Mouse (Mus musculus): ENCODE data around the gene Gtdc1. TPM values are rescaled to one million over a fixed set of nuclear protein-coding genes. Genes with fewer than 3 reads are reported as not detected.

Gene Gtdc1
- polyA plus RNA-seq, 1 experiment from 2014 or later: 8.5 TPM

DNA sequence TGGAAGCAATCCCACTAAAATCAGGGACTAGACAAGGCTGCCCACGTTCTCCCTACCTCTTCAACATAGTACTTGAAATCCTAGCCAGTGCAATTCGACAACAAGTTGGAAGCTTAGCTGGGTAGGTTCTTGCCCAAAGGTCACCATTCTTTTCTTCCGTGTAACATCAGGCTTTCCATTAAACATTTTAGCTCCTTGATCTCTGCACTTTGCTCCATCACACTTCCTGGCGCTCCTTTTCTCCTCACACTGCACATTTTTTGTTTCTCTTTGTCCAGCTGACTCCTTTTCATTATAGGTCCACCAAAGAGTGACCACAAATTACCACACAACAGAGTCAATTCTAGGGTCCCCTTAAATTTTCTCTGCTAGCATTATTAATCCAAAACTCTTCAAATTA is 144.7 kb downstream of the Gtdc1 start:
- Histone ChIP-seq H3K27me3 (ENCODE audit: insufficient read depth, low read length) (no peaks in the 10 kb centered on the region), H3K9me3 (ENCODE audit: low read length) (no peaks in the 10 kb centered on the region), H3K4me2 (ENCODE audit: low read depth, low read length) (no peak overlapping the region), H3K4me3 (ENCODE audit: low read depth, low read length) (no peak overlapping the region), H3K9ac (replicated peaks) (no peak overlapping the region), H3K36me3 (replicated peaks; ENCODE audit: insufficient read depth, low read length) (no peaks in the 10 kb centered on the region), H3K27ac (ENCODE audit: low read depth) (no peak overlapping the region), H3K4me1 (ENCODE audit: insufficient read depth) (no peaks in the 10 kb centered on the region)
- ATAC-seq (no peak), DNase-seq (no peak)
- WGBS (ENCODE audit: insufficient replicate concordance): 83% methylated on average over 4 of the region's 4 CpGs
- TF ChIP-seq CTCF (IDR thresholded peaks at IDR 0.05; ENCODE audit: low read depth) (no peak), EP300 (IDR thresholded peaks at IDR 0.05; ENCODE audit: low read depth) (no peak)

- H3K4me3 ChIP-seq (ENCODE audit: low read depth, low read length): no peak overlapping the region
- no peak overlapping the region for H3K27ac ChIP-seq (ENCODE audit: low read depth)
- no peaks in the 10 kb centered on the region for H3K36me3 ChIP-seq (replicated peaks; ENCODE audit: insufficient read depth, low read length)
- no peak overlapping the region for H3K4me2 ChIP-seq (ENCODE audit: low read depth, low read length)
- no peak overlapping the region for H3K9ac ChIP-seq (replicated peaks)
- no peak for TF ChIP-seq CTCF (IDR thresholded peaks at IDR 0.05; ENCODE audit: low read depth)
- no peak for TF ChIP-seq EP300 (IDR thresholded peaks at IDR 0.05; ENCODE audit: low read depth)
- no peaks in the 10 kb centered on the region for H3K27me3 ChIP-seq (ENCODE audit: insufficient read depth, low read length)
- no peaks in the 10 kb centered on the region for H3K9me3 ChIP-seq (ENCODE audit: low read length)
- ATAC-seq: no peak
- no peaks in the 10 kb centered on the region for H3K4me1 ChIP-seq (ENCODE audit: insufficient read depth)
- DNase-seq: no peak
- 91% methylated on average over 2 of the region's 2 CpGs for WGBS (ENCODE audit: insufficient replicate concordance)
These were observed 146.5 kb downstream of the Gtdc1 start for GRCm38 (mm10) chr2:44780961-44781360.

- H3K9ac ChIP-seq (replicated peaks): no peak overlapping the region
- no peak for DNase-seq
- TF ChIP-seq CTCF (IDR thresholded peaks at IDR 0.05; ENCODE audit: low read depth): no peak
- TF ChIP-seq EP300 (IDR thresholded peaks at IDR 0.05; ENCODE audit: low read depth): no peak
- no peak overlapping the region for H3K27ac ChIP-seq (ENCODE audit: low read depth)
- ATAC-seq: no peak
- H3K4me3 ChIP-seq (ENCODE audit: low read depth, low read length): no peak overlapping the region
- no peaks in the 10 kb centered on the region for H3K27me3 ChIP-seq (ENCODE audit: insufficient read depth, low read length)
- H3K9me3 ChIP-seq (ENCODE audit: low read length): no peaks in the 10 kb centered on the region
- no peak overlapping the region for H3K4me2 ChIP-seq (ENCODE audit: low read depth, low read length)
- no peaks in the 10 kb centered on the region for H3K4me1 ChIP-seq (ENCODE audit: insufficient read depth)
- no peaks in the 10 kb centered on the region for H3K36me3 ChIP-seq (replicated peaks; ENCODE audit: insufficient read depth, low read length)
- WGBS (ENCODE audit: insufficient replicate concordance): 64% methylated on average over 1 of the region's 1 CpGs
These were observed 163.6 kb downstream of the Gtdc1 start for GRCm38 (mm10) chr2:44763898-44764297.

- WGBS (ENCODE audit: insufficient replicate concordance): 89% methylated on average over 1 of the region's 1 CpGs
- ATAC-seq: no peak
These were observed 190.8 kb downstream of the Gtdc1 start for GRCm38 (mm10) chr2:44736618-44737017.

GRCm38 (mm10) chr2:44721461-44721860 is 206.0 kb downstream of the Gtdc1 start:
- H3K36me3 ChIP-seq (replicated peaks; ENCODE audit: insufficient read depth, low read length): no peaks in the 10 kb centered on the region

More at GRCm38 (mm10) chr2:44736618-44737017, 190.8 kb downstream of the Gtdc1 start:
- no peaks in the 10 kb centered on the region for H3K36me3 ChIP-seq (replicated peaks; ENCODE audit: insufficient read depth, low read length)
- no peaks in the 10 kb centered on the region for H3K9me3 ChIP-seq (ENCODE audit: low read length)
- H3K9ac ChIP-seq (replicated peaks): no peak overlapping the region
- TF ChIP-seq CTCF (IDR thresholded peaks at IDR 0.05; ENCODE audit: low read depth): no peak
- TF ChIP-seq EP300 (IDR thresholded peaks at IDR 0.05; ENCODE audit: low read depth): no peak
- no peak overlapping the region for H3K4me3 ChIP-seq (ENCODE audit: low read depth, low read length)
- no peak for DNase-seq
- H3K27ac ChIP-seq (ENCODE audit: low read depth): no peak overlapping the region
- no peaks in the 10 kb centered on the region for H3K4me1 ChIP-seq (ENCODE audit: insufficient read depth)
- H3K4me2 ChIP-seq (ENCODE audit: low read depth, low read length): no peak overlapping the region
- H3K27me3 ChIP-seq (ENCODE audit: insufficient read depth, low read length): no peaks in the 10 kb centered on the region

GRCm38 (mm10) chr2:44705883-44706615 is 221.4 kb downstream of the Gtdc1 start:
- no peak overlapping the region for H3K4me3 ChIP-seq (ENCODE audit: low read depth, low read length)
- H3K4me1 ChIP-seq (ENCODE audit: insufficient read depth): no peaks in the 10 kb centered on the region
- H3K4me2 ChIP-seq (ENCODE audit: low read depth, low read length): no peak overlapping the region
- TF ChIP-seq EP300 (IDR thresholded peaks at IDR 0.05; ENCODE audit: low read depth) (no peak), CTCF (IDR thresholded peaks at IDR 0.05; ENCODE audit: low read depth) (no peak)
- ATAC-seq: no peak
- no peaks in the 10 kb centered on the region for H3K36me3 ChIP-seq (replicated peaks; ENCODE audit: insufficient read depth, low read length)
- H3K27me3 ChIP-seq (ENCODE audit: insufficient read depth, low read length): no peaks in the 10 kb centered on the region
- DNase-seq: no peak
- no peak overlapping the region for H3K9ac ChIP-seq (replicated peaks)
- no peak overlapping the region for H3K27ac ChIP-seq (ENCODE audit: low read depth)
- 84% methylated on average over 4 of the region's 4 CpGs for WGBS (ENCODE audit: insufficient replicate concordance)
- no peaks in the 10 kb centered on the region for H3K9me3 ChIP-seq (ENCODE audit: low read length)

More at GRCm38 (mm10) chr2:44721461-44721860, 206.0 kb downstream of the Gtdc1 start:
- DNase-seq (no peak), ATAC-seq (no peak)
- Histone ChIP-seq H3K27me3 (ENCODE audit: insufficient read depth, low read length) (no peaks in the 10 kb centered on the region), H3K9me3 (ENCODE audit: low read length) (no peaks in the 10 kb centered on the region), H3K4me1 (ENCODE audit: insufficient read depth) (no peaks in the 10 kb centered on the region), H3K9ac (replicated peaks) (no peak overlapping the region), H3K27ac (ENCODE audit: low read depth) (no peak overlapping the region), H3K4me2 (ENCODE audit: low read depth, low read length) (no peak overlapping the region), H3K4me3 (ENCODE audit: low read depth, low read length) (no peak overlapping the region)
- TF ChIP-seq CTCF (IDR thresholded peaks at IDR 0.05; ENCODE audit: low read depth) (no peak), EP300 (IDR thresholded peaks at IDR 0.05; ENCODE audit: low read depth) (no peak)
